Mouse (Mus musculus): ENCODE data around the gene Cfi.

GRCm38 (mm10) chr3:129893143-129893542 lies 57.5 kb downstream of the Cfi start:
- TF ChIP-seq CTCF (conservative IDR thresholded peaks at IDR 0.05; ENCODE audit: low read length), result no peak
- no peak for TF ChIP-seq NANOG (IDR thresholded peaks at IDR 0.05; ENCODE audit: borderline replicate concordance, low read length)

Measured in E14TG2a.4 (cell line).